Mouse (Mus musculus): ENCODE measurements at regions not wholly inside any gene's neighbourhood (a gene's known extent, or its start where the extent isn't known, plus 50 kb on each side); places are given as distances from the start of the nearest gene placed in this dataset.

DNA sequence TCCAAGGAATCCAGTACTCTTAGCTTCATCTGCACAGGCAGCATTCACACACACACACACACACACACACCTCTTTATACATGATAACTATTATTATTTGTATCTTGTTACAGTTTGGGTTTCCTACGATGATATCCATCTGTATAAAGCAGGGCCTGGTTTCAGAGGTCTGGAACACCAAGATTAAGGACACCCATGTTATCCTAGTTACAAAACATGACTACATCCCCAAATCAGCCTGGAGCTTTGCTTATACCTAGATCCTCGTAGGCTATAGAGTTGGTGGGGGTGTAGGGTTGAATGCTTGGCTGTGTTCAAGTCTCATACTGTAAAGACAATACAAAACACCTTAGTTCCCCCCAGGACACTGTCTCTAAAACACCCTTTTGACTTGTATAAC is 56.0 kb upstream of the Tpm1 start:
- DNase-seq (no peak), ATAC-seq (ENCODE audit: insufficient read depth) (no peak)
- no peak overlapping the region for H3K4me2 ChIP-seq
- 67% methylated on average over 2 of the region's 2 CpGs for WGBS
- H3K4me3 ChIP-seq (ENCODE audit: low read depth, low read length) = no peak overlapping the region
- H3K9me3 ChIP-seq (ENCODE audit: low read depth, low read length) = no peaks in the 10 kb centered on the region
- H3K9ac ChIP-seq = no peak overlapping the region
- peak overlapping the region; percentile 82; the same call in 1 of the 2 replicates for H3K27ac ChIP-seq (ENCODE audit: low read depth)
- H3K36me3 ChIP-seq (ENCODE audit: insufficient read depth) = no peaks in the 10 kb centered on the region
- no peaks in the 10 kb centered on the region for H3K27me3 ChIP-seq (ENCODE audit: insufficient read depth, low read length)
- peaks cover 29% of the 10 kb centered on the region for H3K4me1 ChIP-seq (ENCODE audit: insufficient read depth)
- TF ChIP-seq CTCF (IDR thresholded peaks at IDR 0.05; ENCODE audit: low read depth) = no peak

DNA sequence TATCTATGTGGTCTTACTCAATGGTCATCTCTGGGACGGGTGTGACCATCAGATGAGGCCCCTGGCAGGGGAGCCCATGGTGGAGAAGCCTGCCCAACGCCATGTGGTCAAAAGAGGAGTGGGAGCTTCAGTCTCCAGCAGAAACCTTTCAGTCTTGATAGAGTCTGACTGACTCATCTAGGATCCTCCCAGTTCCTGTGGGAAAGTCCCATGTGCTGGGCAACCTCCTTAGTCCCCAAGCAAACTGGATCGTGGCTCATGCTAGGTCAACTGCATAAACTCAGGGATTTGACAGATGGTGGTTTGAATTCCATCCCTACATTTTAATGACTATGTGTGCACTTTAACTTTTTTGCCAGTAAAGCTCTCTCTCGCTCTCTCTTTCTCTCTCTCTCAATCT is 55.4 kb upstream of the Tpm1 start:
- Histone ChIP-seq H3K4me2 (no peak overlapping the region), H3K36me3 (ENCODE audit: insufficient read depth) (no peaks in the 10 kb centered on the region), H3K27ac (ENCODE audit: low read depth) (no peak overlapping the region), H3K4me3 (ENCODE audit: low read depth, low read length) (no peak overlapping the region), H3K4me1 (ENCODE audit: insufficient read depth) (peaks cover 29% of the 10 kb centered on the region), H3K27me3 (ENCODE audit: insufficient read depth, low read length) (no peaks in the 10 kb centered on the region), H3K9me3 (ENCODE audit: low read depth, low read length) (no peaks in the 10 kb centered on the region), H3K9ac (no peak overlapping the region)
- 74% methylated on average over 4 of the region's 4 CpGs for whole genome bisulfite sequencing
- no peak for TF ChIP-seq CTCF (IDR thresholded peaks at IDR 0.05; ENCODE audit: low read depth)
- DNase-seq (no peak), ATAC-seq (ENCODE audit: insufficient read depth) (no peak)

DNA sequence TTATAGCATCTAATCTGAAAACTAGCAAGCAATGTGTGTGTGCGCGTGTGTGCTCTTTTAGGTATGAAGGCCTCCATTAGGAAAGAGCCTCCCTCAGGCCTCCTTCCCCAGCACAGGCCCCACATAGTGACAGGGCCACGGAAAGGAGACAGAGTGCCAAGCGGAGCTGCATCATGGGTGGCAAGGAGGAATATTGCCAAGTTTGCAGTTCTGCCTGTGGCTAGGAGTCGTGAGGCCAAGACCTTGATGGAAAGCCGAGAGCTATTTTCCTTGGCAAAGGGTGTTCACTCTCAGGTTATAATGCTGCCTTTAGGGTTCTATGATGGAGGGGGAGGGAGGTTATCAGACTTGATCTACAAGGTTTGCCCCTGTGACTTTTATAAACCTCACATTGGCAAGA is 53.4 kb upstream of the Tpm1 start:
- no peaks in the 10 kb centered on the region for H3K27me3 ChIP-seq (ENCODE audit: insufficient read depth, low read length)
- no peak overlapping the region for H3K27ac ChIP-seq (ENCODE audit: low read depth)
- no peak overlapping the region for H3K9ac ChIP-seq
- H3K9me3 ChIP-seq (ENCODE audit: low read depth, low read length) = no peaks in the 10 kb centered on the region
- no peak overlapping the region for H3K4me2 ChIP-seq
- WGBS = 52% methylated on average over 6 of the region's 6 CpGs
- peaks cover 28% of the 10 kb centered on the region for H3K4me1 ChIP-seq (ENCODE audit: insufficient read depth)
- H3K36me3 ChIP-seq (ENCODE audit: insufficient read depth) = no peaks in the 10 kb centered on the region
- DNase-seq = peak; percentile 59
- no peak for TF ChIP-seq CTCF (IDR thresholded peaks at IDR 0.05; ENCODE audit: low read depth)
- no peak for ATAC-seq (ENCODE audit: insufficient read depth)
- H3K4me3 ChIP-seq (ENCODE audit: low read depth, low read length) = no peak overlapping the region

- H3K36me3 ChIP-seq (ENCODE audit: insufficient read depth) = no peaks in the 10 kb centered on the region
- no peaks in the 10 kb centered on the region for H3K9me3 ChIP-seq (ENCODE audit: low read depth, low read length)
- no peak for TF ChIP-seq CTCF (IDR thresholded peaks at IDR 0.05; ENCODE audit: low read depth)
- peaks cover 8% of the 10 kb centered on the region for H3K4me1 ChIP-seq (ENCODE audit: insufficient read depth)
- no peak for ATAC-seq (ENCODE audit: insufficient read depth)
- 41% methylated on average over 6 of the region's 6 CpGs for whole genome bisulfite sequencing
- H3K27ac ChIP-seq (ENCODE audit: low read depth) = no peak overlapping the region
- no peak overlapping the region for H3K4me3 ChIP-seq (ENCODE audit: low read depth, low read length)
- no peaks in the 10 kb centered on the region for H3K27me3 ChIP-seq (ENCODE audit: insufficient read depth, low read length)
- DNase-seq = no peak
- H3K9ac ChIP-seq = no peak overlapping the region
- no peak overlapping the region for H3K4me2 ChIP-seq
These were observed 50.3 kb upstream of the Tpm1 start for GRCm38 (mm10) chr9:67099471-67099870.

Measured in lung, embryonic 14.5 days (tissue).